Mouse (Mus musculus) heart, embryonic 11.5 days (tissue): Measurements from ENCODE around the gene Phf2. TPM values are rescaled to one million over a fixed set of nuclear protein-coding genes. Genes with fewer than 3 reads are reported as not detected.
A peak's percentile ranks its signal among the peaks of the same experiment; 100 is the strongest.
"Not testable (repeated sequence)": the region's sequence is repeated elsewhere in the genome, so short reads cannot be mapped to it uniquely, and the experiment has no call there.

Source experiments
- ATAC-seq: fragments of 200-750 bp; cut with Nextera tagmentation; replicated peaks from 2 replicates; pipeline ENCODE4 v1.8.0; 2017; ENCODE audit warnings: moderate library complexity; ENCODE audit not compliant: insufficient number of reproducible peaks, low FRiP score, low TSS enrichment
- H3K27ac ChIP-seq: fragments of 300-500 bp; sonication (generic); 2 replicates; pipeline ENCODE4 v1.5.1; 2014; ENCODE audit warnings: mild to moderate bottlenecking, low read depth, low read length
- H3K27me3 ChIP-seq: fragments of 300-500 bp; sonication (generic); 2 replicates; pipeline ENCODE4 v1.6.1; 2014; ENCODE audit warnings: mild to moderate bottlenecking, low read length, mixed read lengths; ENCODE audit not compliant: control insufficient read depth, insufficient read depth
- H3K36me3 ChIP-seq: fragments of 300-500 bp; sonication (generic); 2 replicates; pipeline ENCODE4 v1.6.1; 2014; ENCODE audit warnings: mild to moderate bottlenecking, low read length, moderate library complexity, mixed read lengths; ENCODE audit not compliant: control insufficient read depth, insufficient read depth
- H3K4me1 ChIP-seq: fragments of 300-500 bp; sonication (generic); 2 replicates; pipeline ENCODE4 v1.6.1; 2014; ENCODE audit warnings: low read length; ENCODE audit not compliant: control insufficient read depth, insufficient read depth
- H3K4me2 ChIP-seq: fragments of 300-500 bp; sonication (generic); 2 replicates; pipeline ENCODE4 v1.6.1; 2014; ENCODE audit warnings: mild to moderate bottlenecking, moderate library complexity
- H3K4me3 ChIP-seq: fragments of 300-500 bp; sonication (generic); 2 replicates; pipeline ENCODE4 v1.5.1; 2014; ENCODE audit warnings: low read depth, low read length
- H3K9ac ChIP-seq: fragments of 300-500 bp; sonication (generic); 2 replicates; pipeline ENCODE4 v1.6.1; 2014; ENCODE audit warnings: mild to moderate bottlenecking, low read depth, low read length, moderate library complexity
- H3K9me3 ChIP-seq: fragments of 300-500 bp; sonication (generic); replicated peaks from 2 replicates; pipeline ENCODE4 v1.6.1; 2016; ENCODE audit warnings: low read length; ENCODE audit not compliant: control insufficient read depth
- WGBS: fragments of 180-500 bp; shearing (Covaris S2); extraction: QIAGEN DNeasy Blood & Tissue Kit; methylation state at CpG from one replicate; pipeline ENCODE4 v1.1.7; 2014; ENCODE audit not compliant: insufficient replicate concordance; 5-methylcytosine and 5-hydroxymethylcytosine counted together
- polyA plus RNA-seq: library from polyadenylated mRNA; unstranded; fragments of >200 nt; fragmentation: Nextera tagmentation; extraction: Ambion mirVana; gene quantifications from 2 replicates; pipeline ENCODE4 v1.2.1, GENCODE M21; 2014

The Phf2 gene
- polyA plus RNA-seq, 1 experiment from 2014 or later = 7.5 TPM

DNA sequence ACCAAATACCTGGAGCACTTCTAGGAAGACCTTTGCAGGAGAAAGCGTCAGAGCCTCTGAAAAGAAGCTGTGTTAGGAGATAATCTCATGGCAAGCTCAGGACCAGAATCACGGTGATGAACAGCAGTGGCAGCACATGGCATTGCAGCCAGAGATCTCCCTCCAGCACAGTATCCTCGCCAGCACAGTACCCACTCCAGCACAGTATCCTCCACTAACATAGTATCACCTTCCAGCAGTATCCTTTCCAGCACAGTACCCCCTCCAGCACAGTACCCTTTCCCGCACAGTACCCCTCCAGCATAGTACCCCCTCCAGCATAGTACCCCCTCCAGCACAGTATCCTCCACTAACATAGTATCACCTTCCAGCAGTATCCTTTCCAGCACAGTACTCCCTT lies 61.3 kb downstream of the Phf2 start:
- not testable (repeated sequence) for H3K4me2 ChIP-seq, H3K27ac ChIP-seq, H3K4me3 ChIP-seq, ATAC-seq, H3K9ac ChIP-seq, H3K27me3 ChIP-seq, H3K9me3 ChIP-seq
- peaks cover 21% of the 10 kb centered on the region for H3K36me3 ChIP-seq
- WGBS = 78% methylated on average over 4 of the region's 4 CpGs
- H3K4me1 ChIP-seq = peaks cover 17% of the 10 kb centered on the region

- H3K36me3 ChIP-seq = peaks cover 26% of the 10 kb centered on the region
- H3K27me3 ChIP-seq = no peaks in the 10 kb centered on the region
- no peak overlapping the region for H3K9ac ChIP-seq
- peaks cover 17% of the 10 kb centered on the region for H3K4me1 ChIP-seq
- no peak for ATAC-seq
- no peaks in the 10 kb centered on the region for H3K9me3 ChIP-seq
- H3K27ac ChIP-seq = no peak overlapping the region
- H3K4me2 ChIP-seq = no peak overlapping the region
- 76% methylated on average over 5 of the region's 5 CpGs for WGBS
- no peak overlapping the region for H3K4me3 ChIP-seq
These were observed 63.4 kb downstream of the Phf2 start for GRCm38 (mm10) chr13:48807481-48808031.

- ATAC-seq = no peak
- Histone ChIP-seq H3K9ac (no peak overlapping the region), H3K27me3 (no peaks in the 10 kb centered on the region), H3K4me3 (no peak overlapping the region), H3K27ac (no peak overlapping the region), H3K4me1 (peaks cover 7% of the 10 kb centered on the region; the same call in 1 of the 2 replicates), H3K9me3 (no peaks in the 10 kb centered on the region), H3K36me3 (peaks cover 22% of the 10 kb centered on the region), H3K4me2 (no peak overlapping the region; the same call in 1 of the 2 replicates)
- WGBS = 43% methylated on average over 15 of the region's 15 CpGs
These were observed 68.7 kb downstream of the Phf2 start for GRCm38 (mm10) chr13:48802181-48802580.

- H3K4me1 ChIP-seq = peaks cover 12% of the 10 kb centered on the region; the same call in 1 of the 2 replicates
- no peak overlapping the region for H3K4me2 ChIP-seq
- H3K9ac ChIP-seq = no peak overlapping the region
- H3K27ac ChIP-seq = no peak overlapping the region
- no peaks in the 10 kb centered on the region for H3K9me3 ChIP-seq
- no peaks in the 10 kb centered on the region for H3K27me3 ChIP-seq
- 21% methylated on average over 11 of the region's 11 CpGs for WGBS
- no peak overlapping the region for H3K4me3 ChIP-seq
- H3K36me3 ChIP-seq = peaks cover 15% of the 10 kb centered on the region
- ATAC-seq = no peak
These were observed 69.9 kb downstream of the Phf2 start for GRCm38 (mm10) chr13:48800850-48801546.

GRCm38 (mm10) chr13:48798256-48798771 lies 72.6 kb downstream of the Phf2 start:
- ATAC-seq = no peak
- H3K27ac ChIP-seq = no peak overlapping the region
- no peak overlapping the region for H3K9ac ChIP-seq
- WGBS = 67% methylated on average over 14 of the region's 14 CpGs
- no peaks in the 10 kb centered on the region for H3K9me3 ChIP-seq
- H3K4me2 ChIP-seq = no peak overlapping the region
- 0 out of 2 replicates have a peak, but pooled peaks cover 2% of the 10 kb centered on the region for H3K27me3 ChIP-seq
- H3K4me3 ChIP-seq = no peak overlapping the region
- peaks cover 12% of the 10 kb centered on the region; the same call in 1 of the 2 replicates for H3K4me1 ChIP-seq
- peaks cover 7% of the 10 kb centered on the region for H3K36me3 ChIP-seq

- Histone ChIP-seq H3K4me2 (0 out of 2 replicates have a peak overlapping the region, but pooled peaks have one; percentile 15), H3K4me3 (no peak overlapping the region), H3K9ac (no peak overlapping the region), H3K36me3 (no peaks in the 10 kb centered on the region), H3K27me3 (0 out of 2 replicates have a peak, but pooled peaks cover 2% of the 10 kb centered on the region), H3K4me1 (peaks cover 12% of the 10 kb centered on the region; the same call in 1 of the 2 replicates), H3K27ac (no peak overlapping the region), H3K9me3 (no peaks in the 10 kb centered on the region)
- 23% methylated on average over 11 of the region's 11 CpGs for WGBS
- ATAC-seq = no peak
These were observed 74.0 kb downstream of the Phf2 start for GRCm38 (mm10) chr13:48796906-48797305.

GRCm38 (mm10) chr13:48795711-48796110 lies 75.2 kb downstream of the Phf2 start:
- H3K27me3 ChIP-seq = 0 out of 2 replicates have a peak, but pooled peaks cover 2% of the 10 kb centered on the region
- no peak for ATAC-seq
- H3K27ac ChIP-seq = no peak overlapping the region
- no peak overlapping the region for H3K4me2 ChIP-seq
- 82% methylated on average over 6 of the region's 6 CpGs for WGBS
- H3K9me3 ChIP-seq = no peaks in the 10 kb centered on the region
- no peak overlapping the region for H3K4me3 ChIP-seq
- H3K9ac ChIP-seq = no peak overlapping the region
- 0 out of 2 replicates have a peak, but pooled peaks cover 7% of the 10 kb centered on the region for H3K4me1 ChIP-seq
- H3K36me3 ChIP-seq = no peaks in the 10 kb centered on the region

GRCm38 (mm10) chr13:48784594-48785298 lies 86.2 kb downstream of the Phf2 start:
- Histone ChIP-seq H3K9me3 (no peaks in the 10 kb centered on the region), H3K4me1 (no peaks in the 10 kb centered on the region)

More at GRCm38 (mm10) chr13:48784594-48785298, 86.2 kb downstream of the Phf2 start:
- Histone ChIP-seq H3K36me3 (no peaks in the 10 kb centered on the region), H3K4me3 (no peak overlapping the region), H3K27me3 (no peaks in the 10 kb centered on the region), H3K27ac (no peak overlapping the region), H3K4me2 (no peak overlapping the region), H3K9ac (no peak overlapping the region)
- ATAC-seq = no peak
- WGBS = 77% methylated on average over 8 of the region's 8 CpGs
